Mouse (Mus musculus): ENCODE results near the gene Fam173a. TPM values are rescaled to one million over a fixed set of nuclear protein-coding genes. Genes with fewer than 3 reads are reported as not detected.

Fam173a gene
- total RNA-seq, 4 experiments from 2014 or later = 91.1 to 131 (median 117) TPM

- peak; percentile 82 for DNase-seq
Observed at GRCm38 (mm10) chr17:25796951-25797369, 4.3 kb upstream of the Fam173a start, which contains the start of gene Metrn. Gene Metrn, minus strand, starts transcription at chr17:25797136.

- DNase-seq = no peak
Observed at GRCm38 (mm10) chr17:25796211-25796771, 3.6 kb upstream of the Fam173a start.

DNA sequence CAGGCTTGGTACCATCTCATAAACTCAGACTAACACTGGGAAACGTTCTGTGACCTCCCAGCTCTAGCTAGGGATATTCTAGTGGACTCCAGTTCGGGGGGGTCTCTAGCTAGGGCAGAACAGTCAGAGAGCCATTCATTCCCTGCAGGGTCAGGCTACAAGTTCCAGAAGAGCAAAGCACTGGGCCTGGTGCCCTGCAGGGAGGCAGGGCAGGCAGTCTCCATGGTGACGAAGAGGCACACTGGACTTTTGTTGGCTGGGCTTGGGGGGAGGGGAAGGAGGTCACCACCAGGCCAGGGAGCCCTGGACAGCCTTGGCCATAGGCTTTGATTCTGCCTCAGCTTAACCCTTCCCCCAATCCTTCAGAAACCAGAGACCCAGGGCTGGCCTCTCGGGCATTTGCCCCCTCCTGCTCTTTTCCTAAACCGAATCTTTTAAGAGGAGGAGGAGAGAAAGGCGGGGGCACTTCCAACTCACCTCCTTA lies 3.0 kb upstream of the Fam173a start, which contains the start of gene AC134908.4:
AC134908.4 (minus strand) TSS at position 51 of the 484 bp plus-strand sequence.
- no peak for DNase-seq

DNA sequence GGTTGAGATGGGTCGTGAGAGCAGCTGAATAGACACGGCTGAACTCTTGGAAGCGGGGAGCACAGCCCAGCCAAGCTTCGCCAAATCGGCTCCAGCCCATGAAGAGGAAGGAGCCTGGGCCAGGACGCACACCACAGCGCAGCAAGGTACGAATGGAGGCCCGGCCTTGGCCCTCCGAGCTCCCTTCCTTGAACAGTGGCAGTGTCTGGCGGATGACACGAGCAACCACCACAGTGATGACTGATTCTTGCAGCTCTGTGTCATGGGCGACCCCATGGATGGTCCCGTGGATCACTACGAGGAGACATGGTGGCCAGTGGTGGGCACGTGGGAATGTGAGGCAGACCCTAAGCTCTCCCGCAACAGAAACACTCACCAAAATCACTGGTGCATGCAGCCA lies 2.3 kb upstream of the Fam173a start:
- DNase-seq = no peak

DNA sequence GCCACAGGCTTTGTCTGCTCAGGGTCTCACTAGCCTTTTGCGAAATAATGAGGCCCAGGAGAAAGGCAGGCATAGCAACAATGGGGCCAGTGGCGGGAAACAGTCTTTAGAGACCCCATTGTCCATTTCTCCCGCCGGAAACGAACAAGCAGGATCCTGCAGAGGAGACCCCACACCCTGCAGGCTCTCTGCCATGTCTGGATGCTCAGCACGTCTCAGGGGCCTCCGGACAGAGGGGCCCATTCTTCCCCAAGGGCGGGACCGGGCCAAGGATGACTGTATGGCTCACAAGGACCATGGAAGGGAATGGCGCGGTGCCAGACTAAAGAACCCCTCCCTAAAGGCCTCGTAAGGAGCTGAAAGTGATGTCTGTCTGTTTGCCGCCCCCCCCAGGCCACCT lies 1.5 kb upstream of the Fam173a start:
- DNase-seq = no peak

DNA sequence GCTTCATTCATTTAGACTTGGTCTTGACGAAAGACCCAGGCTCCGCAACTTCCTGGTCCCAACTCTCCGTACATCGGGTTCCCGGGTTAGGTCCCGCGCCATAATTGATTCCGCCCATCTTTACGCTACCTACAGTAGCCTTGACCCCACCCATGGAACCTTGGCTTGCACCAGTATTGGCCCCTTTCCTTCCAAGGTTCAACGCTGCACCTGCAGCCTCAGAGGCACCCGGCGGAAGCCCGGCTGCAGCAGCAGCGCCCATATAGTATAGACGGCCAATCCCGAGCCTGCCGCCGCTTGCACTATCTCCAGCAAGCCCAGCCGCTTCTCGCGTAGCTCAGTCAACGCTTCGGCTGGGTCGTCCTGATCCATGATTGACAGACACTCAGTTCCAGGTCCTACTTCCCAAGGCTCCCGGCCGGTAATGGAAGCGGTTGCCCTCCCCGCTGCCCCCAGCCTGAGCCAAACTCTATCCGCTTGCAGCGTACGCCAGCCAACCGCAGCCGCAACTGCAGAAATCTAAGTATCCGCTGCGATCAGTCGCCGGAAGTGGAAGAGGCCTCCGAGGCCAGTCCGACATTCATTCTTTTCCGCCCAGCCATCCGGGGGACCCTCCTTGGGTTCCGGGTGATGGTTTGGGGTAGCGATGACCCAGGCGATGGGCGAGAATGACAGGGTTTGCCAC lies 716 bp downstream of the Fam173a start:
- DNase-seq = no peak

GRCm38 (mm10) chr17:25791320-25791842 lies 1.3 kb downstream of the Fam173a start:
- DNase-seq = no peak

DNA sequence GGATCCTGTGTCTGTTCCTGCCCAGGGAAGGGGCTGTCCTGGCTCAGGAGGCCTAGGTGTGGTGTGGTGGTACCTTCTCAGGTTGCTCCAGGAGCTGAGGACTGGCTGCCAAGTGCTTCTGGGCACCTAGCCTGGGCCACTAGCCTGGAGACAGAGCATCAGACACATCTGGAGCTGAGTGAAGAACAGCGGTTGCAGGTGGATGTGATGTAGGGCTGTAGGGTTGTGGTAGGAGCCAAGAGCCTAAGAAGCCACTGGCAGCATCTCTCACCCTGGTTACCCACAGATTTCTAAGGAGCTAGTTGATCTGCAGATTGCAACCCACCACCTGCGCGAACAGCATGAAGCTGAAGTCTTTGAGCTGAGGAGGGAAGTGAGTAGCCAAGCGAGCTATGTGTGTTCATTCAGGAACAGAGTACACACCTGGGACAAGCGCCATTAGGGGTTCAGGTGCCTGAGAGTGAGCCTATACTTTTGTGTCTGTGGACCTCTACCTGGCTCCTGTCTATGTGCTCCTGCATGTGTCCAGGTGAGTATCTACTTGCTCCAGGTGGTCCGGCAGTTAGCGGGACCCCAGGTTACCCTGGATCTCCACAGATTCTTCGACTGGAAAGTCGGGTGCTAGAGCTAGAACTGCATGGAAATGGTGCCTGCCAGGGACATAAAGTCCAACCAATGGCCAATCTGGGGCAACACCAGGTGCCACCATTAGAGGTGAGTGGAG lies 5.8 kb downstream of the Fam173a start:
- DNase-seq = no peak

GRCm38 (mm10) chr17:25786280-25786679 lies 6.4 kb downstream of the Fam173a start, which contains the start of gene Ccdc78:
Gene Ccdc78, plus strand, starts transcription at chr17:25786580.
- no peak for DNase-seq

GRCm38 (mm10) chr17:25785281-25785745 lies 7.4 kb downstream of the Fam173a start, which contains the start of gene Haghl:
Gene Haghl, minus strand, starts transcription at chr17:25785673.
- DNase-seq = peak; percentile 92

GRCm38 (mm10) chr17:25783861-25784574 lies 8.7 kb downstream of the Fam173a start:
- DNase-seq = no peak

DNA sequence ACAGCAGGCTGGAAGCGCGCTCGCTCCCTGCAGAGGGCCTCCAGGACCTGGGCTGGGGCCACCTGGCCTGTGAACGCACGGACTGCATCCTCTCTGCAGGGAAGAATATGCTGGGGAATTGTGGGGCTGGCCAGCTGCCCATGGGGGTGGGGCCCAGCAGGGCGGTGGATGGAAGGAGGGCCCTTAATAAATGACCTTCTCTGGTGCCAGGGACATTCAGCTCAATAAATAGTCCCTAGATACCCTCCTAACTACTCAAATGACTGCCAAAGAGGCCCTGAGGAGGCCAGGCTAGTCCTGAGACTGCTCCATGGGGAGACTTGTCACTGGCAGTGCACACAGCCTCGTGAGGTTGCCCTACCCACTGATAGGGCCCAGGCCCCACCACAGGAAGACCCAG lies 9.6 kb downstream of the Fam173a start:
- no peak for DNase-seq

DNA sequence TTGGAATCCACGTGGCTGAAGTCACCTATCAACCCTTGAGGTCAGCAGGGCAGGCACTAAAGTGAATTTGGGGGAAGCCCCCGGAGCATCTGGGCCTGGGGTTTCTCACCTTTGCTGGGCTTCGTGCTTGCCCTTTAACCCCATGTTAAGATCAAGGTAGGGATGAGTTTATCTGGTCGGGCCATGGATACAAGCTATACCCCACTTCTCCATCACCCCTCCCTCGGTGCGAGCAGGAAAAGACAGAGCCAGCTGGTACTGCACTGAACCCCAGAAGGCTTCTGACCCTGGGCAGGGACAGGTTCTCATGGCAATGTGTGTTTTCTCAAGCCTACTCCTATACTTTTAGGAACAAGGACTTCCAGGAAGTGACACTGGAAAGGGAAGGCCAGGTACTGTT lies 11.4 kb downstream of the Fam173a start:
- no peak for DNase-seq

DNA sequence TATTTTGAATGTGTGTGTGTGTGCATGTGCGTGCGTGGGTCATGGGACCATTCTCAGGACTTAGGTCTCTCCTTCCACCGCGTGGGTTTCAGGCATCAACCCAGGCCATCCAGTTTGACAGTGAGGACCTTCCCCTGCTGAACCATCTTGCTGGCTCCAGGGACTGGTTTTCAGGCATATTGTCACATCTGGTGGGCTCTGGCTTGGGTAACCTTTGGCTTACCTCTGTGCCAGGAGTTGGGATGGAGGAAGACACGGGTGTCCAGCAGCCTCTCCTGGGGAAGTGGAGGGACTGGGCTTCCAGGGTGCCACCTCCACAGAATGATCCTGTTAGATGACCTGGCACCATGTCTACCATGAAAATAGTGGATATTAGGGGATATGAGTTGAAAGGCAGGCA lies 14.8 kb downstream of the Fam173a start:
- DNase-seq = no peak

DNA sequence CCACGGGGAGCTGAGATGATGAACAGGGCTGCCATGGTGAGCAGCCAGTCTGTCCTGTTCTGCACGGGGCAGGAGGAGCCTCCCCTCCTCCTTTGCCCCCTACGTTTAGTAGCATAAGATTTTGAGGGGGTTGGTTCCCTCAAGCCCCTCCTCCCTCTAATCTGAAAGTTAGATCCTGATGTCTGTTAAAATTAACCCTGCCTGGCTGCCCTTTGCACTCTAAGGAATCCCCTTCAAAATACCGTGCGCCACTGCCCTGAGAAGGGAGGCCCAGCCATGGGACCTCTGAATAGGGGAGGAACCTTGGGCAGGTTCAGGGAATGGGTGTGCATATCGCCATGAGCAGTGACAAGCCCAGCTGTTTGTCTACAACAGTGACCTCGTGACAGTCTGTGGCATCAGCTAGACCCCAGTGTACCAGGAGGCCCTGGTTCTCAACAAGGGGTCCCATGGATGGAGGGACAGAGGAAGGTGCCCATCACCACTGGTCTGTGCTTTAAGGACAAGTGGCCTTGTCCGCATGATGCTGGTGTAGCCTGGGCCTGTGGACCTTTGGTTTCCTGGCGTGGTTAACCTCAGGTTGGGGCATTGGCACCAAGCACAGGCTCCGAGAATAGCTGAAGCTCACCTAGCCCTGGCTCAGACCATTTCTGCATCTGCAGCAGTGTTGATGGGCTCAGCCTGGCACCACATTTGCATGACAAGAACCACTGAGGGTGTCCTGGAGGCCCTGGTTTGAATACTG lies 17.2 kb downstream of the Fam173a start:
- DNase-seq = no peak

- DNase-seq = peak; percentile 95
Observed at GRCm38 (mm10) chr17:25773549-25774120, 19.1 kb downstream of the Fam173a start, which contains the start of gene Narfl. Gene Narfl, plus strand, starts transcription at chr17:25773776.

DNA sequence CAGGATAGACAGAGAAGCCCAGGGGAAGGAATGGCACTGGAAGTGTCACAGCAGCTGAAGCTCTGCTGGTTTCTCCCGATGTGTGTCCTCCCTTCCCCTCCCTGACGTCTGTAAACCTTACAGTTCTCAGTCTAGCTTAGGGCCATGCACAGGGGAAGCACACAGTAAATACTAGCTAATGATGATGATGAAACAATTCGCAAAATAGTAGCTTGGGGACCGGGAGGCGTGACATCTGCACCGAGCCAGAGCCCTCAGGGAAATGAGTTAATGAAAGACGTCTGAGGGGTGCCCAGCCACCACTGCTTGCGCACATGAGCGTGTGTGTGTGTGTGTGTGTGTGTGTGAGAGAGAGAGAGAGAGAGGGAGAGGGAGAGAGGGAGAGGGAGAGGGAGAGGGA lies 23.4 kb downstream of the Fam173a start:
- no peak for DNase-seq

GRCm38 (mm10) chr17:25765886-25766285 lies 26.8 kb downstream of the Fam173a start:
- no peak for DNase-seq

DNA sequence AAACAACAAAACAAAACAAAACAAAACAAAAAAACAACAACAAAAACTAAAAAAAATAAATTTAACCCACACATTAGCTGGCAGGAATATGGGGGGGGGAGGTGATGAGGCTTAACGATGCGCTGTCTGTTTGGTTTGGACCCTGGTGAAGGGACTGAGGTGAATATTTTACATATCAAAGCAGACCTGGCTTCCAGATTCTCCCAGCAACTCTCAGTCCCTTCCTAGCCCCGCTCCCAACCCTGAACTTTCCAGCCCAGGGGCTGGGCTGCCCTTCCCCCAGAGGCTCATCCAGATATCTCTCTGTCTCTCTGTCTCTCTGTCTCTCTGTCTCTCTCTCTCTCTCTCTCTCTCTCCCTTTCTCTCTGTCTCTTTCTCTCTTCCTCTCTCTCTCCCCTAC lies 30.1 kb downstream of the Fam173a start:
- DNase-seq = no peak

DNA sequence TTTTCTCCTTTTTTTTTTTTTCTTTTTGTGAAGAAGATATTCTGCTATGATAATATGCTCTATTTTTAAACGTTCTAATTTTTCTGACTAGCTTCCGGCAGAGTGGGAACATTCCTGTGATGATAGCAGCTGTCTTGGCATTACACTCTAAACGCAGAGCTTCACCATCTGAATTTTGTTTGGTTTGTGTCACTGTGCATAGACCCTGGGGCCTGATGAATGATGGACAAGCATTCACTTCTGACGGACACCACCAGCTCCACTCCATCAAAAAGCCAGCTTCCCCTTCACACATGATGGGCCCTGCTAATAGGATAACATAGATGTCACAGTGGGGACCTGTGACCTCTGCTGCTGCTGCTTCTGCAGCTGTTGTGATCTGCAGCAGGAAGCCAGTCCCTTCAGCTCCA lies 31.1 kb downstream of the Fam173a start:
- no peak for DNase-seq

GRCm38 (mm10) chr17:25760148-25760547 lies 32.6 kb downstream of the Fam173a start:
- no peak for DNase-seq

Data from adrenal gland, adult 8-10 months (tissue).